Mouse (Mus musculus): ENCODE measurements around the gene Aldh5a1. TPM values are rescaled to one million over a fixed set of nuclear protein-coding genes. Genes with fewer than 3 reads are reported as not detected.
"Not testable (repeated sequence)": the region's sequence is repeated elsewhere in the genome, so short reads cannot be mapped to it uniquely, and the experiment has no call there.

Gene Aldh5a1
- 10 to 100 TPM; 18.2 to 20.5 TPM for total RNA-seq (2021)
- long read RNA-seq, experiment 1, full-length matches to known transcripts, result 26 of 31 reads
- long read RNA-seq, experiment 1, partial matches to known transcripts, result 2 of 31 reads
- long read RNA-seq, experiment 1, other reads (novel, unspliced or antisense), result 3 of 31 reads
- long read RNA-seq, experiment 2, full-length matches to known transcripts, result 18 of 19 reads
- long read RNA-seq, experiment 2, partial matches to known transcripts, result 1 of 19 reads
- long read RNA-seq, experiment 2, other reads (novel, unspliced or antisense), result 0 of 19 reads

- intact Hi-C loops (cut with DNase I), result no loop called here
Measured at GRCm38 (mm10) chr13:24937108-24937838, at the start of gene Aldh5a1. Aldh5a1 (minus strand) TSS chr13:24937661.

GRCm38 (mm10) chr13:24985435-24985834, 48.0 kb upstream of the Aldh5a1 start:
- intact Hi-C loops (cut with DNase I), result no loop called here
- no peak for DNase-seq

More at GRCm38 (mm10) chr13:24937108-24937838, at the start of gene Aldh5a1:
- DNase-seq, result peak; percentile 81 to 82

GRCm38 (mm10) chr13:24981031-24981430, 43.6 kb upstream of the Aldh5a1 start:
- no peak for DNase-seq
- intact Hi-C loops (cut with DNase I), result no loop called here

DNA sequence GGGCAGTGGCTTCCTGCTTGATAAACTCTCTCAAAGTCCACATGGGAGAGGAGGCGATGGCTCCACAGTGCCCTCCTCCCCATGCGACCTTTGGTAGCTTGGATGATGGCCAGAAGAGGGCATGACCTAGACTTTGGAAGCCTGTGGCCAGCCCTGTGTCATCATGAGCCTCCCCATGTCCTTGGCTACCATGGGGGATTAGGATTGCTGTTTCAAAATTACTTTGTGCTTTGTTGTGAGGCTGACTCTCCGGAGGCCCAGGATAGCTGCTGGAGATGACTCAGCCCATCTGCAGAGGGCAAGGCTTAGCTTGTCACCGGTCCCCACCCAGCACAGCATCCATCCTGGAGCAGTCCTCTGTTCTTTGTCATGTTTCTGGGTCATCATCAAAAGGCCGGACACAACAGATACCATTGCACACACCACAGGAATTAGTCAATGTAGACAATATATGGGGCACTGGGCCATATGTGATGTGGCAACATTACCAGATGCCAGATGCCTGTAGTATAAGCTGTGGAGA, 40.4 kb upstream of the Aldh5a1 start:
- no peak for DNase-seq
- intact Hi-C loops (cut with DNase I), result no loop called here

DNA sequence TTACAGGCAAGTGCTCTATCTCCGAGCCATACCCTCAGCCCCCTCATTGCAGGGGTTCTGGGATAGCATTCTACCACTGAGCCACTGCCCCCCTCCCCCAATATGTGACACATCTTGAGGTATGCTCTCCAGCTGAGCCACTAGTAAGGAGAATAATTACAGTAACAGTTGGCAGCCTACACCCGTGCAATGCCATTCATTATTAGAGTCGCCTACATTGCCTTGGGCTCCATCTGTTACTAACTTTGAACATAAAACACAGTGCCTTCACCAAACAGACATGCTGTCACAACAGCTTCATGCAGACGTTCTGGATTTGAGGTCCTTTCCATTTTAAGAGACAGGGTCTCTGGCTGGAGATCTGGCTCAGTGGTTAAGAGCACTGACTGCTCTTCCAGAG, 38.9 kb upstream of the Aldh5a1 start:
- intact Hi-C loops (cut with DNase I), result no loop called here
- no peak for DNase-seq

GRCm38 (mm10) chr13:24971776-24972175, 34.3 kb upstream of the Aldh5a1 start:
- DNase-seq; intact Hi-C loops (cut with DNase I): not testable (repeated sequence)

DNA sequence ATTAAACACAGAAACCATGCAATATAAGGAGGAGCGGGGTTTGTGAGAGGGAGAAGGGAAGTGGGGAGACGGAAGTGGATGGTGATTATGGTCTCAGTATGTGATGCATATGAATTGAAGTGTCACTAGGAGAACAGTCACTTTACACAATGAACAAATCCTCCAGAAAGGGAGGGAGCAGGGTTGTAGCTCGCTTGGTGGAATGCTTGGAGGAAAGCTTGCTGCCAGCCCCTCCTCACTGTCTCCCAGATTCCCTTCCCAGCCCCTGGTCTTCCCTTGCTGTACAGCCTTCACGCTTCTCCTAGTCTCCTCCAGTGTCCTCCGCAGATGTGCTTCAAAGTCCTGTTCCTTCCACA, 28.4 kb upstream of the Aldh5a1 start:
- DNase-seq, result no peak
- intact Hi-C loops (cut with DNase I), result no loop called here

DNA sequence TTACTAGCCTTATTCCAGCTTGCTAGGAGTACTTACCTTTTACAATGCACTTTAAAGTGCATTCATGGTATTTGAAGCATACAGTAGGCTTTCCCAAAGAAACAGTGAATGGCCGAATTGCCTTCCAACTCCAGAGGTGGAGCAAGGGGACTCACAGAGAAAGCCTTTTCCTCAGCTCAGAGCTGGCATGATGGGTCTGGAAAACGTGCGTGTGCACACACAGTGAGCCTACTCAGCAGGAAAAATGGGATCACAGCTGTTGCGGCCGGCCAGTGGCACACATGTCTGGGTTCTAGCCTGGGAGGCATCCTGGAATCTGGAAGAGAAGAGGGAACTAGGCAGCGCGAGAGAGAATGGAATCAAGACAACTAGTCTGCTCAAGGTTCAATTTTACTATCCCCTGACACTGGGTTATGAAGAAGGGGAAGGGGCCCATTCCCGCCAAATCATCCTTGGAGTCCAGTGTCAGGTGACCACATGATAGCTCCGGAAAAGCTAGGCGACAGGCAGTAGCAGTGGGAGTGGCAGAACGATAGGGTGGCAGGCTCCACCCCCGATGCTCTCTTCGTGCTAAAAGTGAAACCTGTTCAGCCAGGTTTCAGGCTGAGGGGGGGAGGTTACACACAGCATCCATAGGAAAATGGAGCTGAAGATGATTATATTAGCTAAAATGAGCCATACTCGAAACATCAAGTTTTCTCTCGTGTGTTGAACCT, 27.8 kb upstream of the Aldh5a1 start:
- intact Hi-C loops (cut with DNase I), result no loop called here
- no peak for DNase-seq

GRCm38 (mm10) chr13:24962119-24962518, 24.7 kb upstream of the Aldh5a1 start:
- intact Hi-C loops (cut with DNase I), result no loop called here
- DNase-seq, result no peak

DNA sequence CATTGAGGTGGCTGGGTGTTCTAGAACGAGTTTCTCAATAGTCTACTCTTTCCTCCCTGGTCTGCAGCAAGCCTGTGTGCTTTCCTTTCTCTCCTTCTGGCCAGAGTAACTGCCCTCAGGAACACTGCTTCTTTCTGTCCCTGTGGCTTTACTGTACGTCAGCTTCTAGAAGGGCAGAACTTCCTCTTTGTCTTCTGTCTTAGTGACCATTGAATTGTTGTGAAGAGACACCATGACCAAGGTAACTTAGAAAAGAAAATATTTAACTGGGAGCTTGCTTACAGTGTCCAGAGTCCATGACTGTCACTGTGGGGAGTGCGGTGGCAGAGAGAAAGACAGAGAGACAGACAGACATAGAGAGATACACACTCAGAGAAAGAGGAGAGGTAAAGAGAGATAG, 22.6 kb upstream of the Aldh5a1 start:
- DNase-seq, result no peak
- intact Hi-C loops (cut with DNase I), result no loop called here

- no peak for DNase-seq
- intact Hi-C loops (cut with DNase I), result no loop called here
Measured at GRCm38 (mm10) chr13:24958671-24959070, 21.2 kb upstream of the Aldh5a1 start.

GRCm38 (mm10) chr13:24955500-24955899, 18.0 kb upstream of the Aldh5a1 start:
- intact Hi-C loops (cut with DNase I), result no loop called here
- no peak for DNase-seq

DNA sequence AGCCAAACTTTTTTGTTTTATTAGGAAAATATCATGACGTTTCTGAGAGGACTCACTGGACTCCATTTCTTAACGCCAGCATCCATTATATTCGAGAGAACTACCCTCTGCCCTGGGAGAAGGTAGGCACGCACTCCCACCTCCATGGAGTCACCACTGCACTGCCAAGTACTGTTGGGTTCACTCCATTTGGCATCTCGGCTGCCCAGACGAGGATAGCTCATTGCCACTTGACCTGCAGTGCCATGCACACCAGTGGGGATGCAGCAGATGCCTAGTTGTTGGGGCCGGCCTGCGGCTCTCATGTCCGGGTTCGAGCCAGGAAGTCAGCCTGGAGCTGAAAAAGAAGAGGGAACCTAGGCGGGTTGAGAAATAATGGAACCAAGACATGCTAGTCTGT, 17.6 kb upstream of the Aldh5a1 start:
- DNase-seq, result no peak
- intact Hi-C loops (cut with DNase I), result no loop called here

- intact Hi-C loops (cut with DNase I), result no loop called here
- DNase-seq, result no peak
Measured at GRCm38 (mm10) chr13:24952659-24953058, 15.2 kb upstream of the Aldh5a1 start.

- intact Hi-C loops (cut with DNase I), result no loop called here
- no peak for DNase-seq
Measured at GRCm38 (mm10) chr13:24948870-24949269, 11.4 kb upstream of the Aldh5a1 start.

DNA sequence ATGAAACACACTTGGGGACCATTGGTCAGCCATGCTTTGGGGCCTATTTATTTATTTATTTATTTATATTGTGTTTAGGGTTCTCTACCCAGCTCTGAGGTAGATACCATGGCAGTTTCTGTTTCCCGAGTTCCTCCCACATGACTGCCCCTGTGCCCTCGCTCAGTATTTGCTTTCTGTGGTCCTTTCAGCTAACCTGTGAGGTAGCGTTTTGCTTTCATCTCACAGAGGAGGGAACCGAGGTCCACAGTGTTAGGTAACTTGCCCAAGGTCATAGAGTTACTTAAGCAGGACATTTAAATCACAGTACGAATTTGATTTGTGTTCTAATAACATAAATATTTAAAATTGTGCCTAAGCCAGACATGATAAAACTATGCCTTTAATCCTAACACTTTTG, 9.7 kb upstream of the Aldh5a1 start:
- no peak for DNase-seq
- intact Hi-C loops (cut with DNase I), result no loop called here

DNA sequence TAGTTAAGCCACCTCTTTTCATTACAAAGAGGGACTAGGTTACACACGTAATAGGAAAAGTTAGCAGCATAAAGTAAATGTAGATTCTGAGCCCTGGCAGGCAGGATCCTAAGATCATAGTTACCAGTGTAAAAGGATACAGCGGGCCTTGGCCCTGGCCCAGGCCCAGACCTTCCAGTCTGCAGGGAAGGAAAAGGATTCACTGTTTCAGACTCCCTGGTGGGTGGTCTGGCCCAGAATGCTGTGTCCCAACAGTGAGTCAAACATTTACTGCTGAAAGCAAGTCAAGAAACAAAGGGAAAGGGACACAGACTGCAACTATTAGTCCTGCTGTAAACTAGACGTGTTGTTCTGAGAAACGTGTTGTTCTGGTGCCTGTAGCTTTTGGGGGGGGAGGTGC, 8.1 kb upstream of the Aldh5a1 start:
- peak in 1 of 2 experiments; percentile 11 for DNase-seq
- intact Hi-C loops (cut with DNase I), result no loop called here

- intact Hi-C loops (cut with DNase I), result no loop called here
Measured at GRCm38 (mm10) chr13:24943303-24943702, 5.8 kb upstream of the Aldh5a1 start.

DNA sequence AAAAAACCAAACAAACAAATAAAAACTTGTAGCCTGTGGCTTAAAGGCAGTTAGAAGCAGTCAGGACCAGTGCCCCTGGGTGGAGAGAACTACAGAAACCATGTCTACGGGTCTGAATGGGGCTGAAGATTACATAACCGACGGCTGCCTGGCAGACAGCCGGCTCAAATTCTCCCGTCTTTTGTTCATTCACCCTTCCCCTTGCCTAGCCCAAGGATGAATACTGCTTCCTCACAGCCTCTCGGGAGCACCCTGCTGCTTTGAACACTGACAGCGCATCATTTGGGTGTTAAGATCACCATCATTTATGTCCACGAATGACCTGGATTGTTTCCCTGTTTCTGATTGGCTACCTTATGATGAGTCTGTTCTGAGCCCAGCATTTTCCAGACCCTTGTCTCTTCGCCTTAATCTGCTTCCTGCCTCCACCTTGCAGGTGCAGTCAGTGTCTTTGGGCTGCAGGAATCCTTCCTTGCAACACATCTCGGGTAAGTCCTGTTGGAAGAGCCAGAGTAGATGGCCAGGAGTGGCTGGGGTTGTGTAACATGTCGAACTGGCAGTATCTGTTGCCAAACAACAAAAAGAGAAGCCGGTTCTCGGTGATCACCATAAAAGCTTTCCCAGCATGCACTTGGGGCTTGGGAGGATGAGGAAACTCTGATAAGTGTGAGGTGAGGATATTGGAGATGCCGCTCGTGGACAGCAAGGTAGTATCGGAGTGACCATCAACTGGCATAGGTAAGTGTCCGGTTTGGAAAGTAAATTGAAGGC, 5.2 kb upstream of the Aldh5a1 start, which contains the start of gene Gpld1:
Gene Gpld1 (plus strand): TSS at position 641 of the 771 bp plus-strand sequence.
- DNase-seq, result no peak
- intact Hi-C loops (cut with DNase I), result no loop called here

More at GRCm38 (mm10) chr13:24943303-24943702, 5.8 kb upstream of the Aldh5a1 start:
- no peak for DNase-seq

DNA sequence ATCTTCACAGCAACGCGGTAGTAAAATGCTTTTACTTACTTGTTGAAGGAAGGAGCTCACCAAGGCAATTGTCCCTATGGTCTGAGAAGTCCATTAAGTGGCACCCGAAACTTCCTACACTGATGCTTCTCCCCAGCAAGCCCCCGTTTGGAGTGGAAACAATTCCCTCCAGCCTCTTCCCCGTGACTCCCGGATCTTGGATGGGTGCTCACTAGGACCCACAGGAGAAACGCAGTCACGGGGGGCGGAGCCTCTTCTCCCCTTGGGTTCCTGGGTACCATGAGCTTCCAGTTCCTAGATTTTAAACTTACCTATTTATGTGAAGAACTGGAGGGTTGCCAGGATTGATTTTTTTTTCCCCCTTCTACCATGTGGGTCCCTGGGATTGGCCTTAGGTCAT, 2.0 kb upstream of the Aldh5a1 start:
- intact Hi-C loops (cut with DNase I), result loop anchor here (2.0 kb wide), 1 partner anchor 49 kb away; no protein-coding TSS in a partner anchor
- DNase-seq, result no peak

Data from heart, postnatal 14 days (tissue).